Mouse (Mus musculus): Measurements from ENCODE around the gene Spata2. TPM values are rescaled to one million over a fixed set of nuclear protein-coding genes. Genes with fewer than 3 reads are reported as not detected.

Gene Spata2
- polyA plus RNA-seq, 2 experiments from 2014 or later: 10.5 to 20.9 TPM

DNA sequence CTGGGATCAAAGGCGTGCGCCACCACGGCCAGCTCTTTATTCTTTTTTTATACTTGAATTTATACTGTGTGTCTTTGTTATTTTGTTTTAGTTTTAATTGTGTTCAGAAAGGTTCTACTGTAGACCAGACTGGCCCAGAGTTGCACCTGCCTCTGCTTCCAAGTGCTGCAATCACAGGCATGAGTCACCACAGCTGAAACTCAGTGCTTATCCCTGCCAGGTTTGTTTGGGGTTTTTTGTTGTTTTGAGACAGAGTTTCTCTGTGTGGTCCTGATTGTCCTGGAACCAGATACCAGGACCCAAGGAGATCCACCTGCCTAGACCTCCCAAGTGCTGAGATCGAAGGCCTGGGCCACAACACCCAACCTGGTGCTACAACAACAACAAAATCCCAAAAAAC, 15.9 kb upstream of the Spata2 start:
- no peak for ATAC-seq

DNA sequence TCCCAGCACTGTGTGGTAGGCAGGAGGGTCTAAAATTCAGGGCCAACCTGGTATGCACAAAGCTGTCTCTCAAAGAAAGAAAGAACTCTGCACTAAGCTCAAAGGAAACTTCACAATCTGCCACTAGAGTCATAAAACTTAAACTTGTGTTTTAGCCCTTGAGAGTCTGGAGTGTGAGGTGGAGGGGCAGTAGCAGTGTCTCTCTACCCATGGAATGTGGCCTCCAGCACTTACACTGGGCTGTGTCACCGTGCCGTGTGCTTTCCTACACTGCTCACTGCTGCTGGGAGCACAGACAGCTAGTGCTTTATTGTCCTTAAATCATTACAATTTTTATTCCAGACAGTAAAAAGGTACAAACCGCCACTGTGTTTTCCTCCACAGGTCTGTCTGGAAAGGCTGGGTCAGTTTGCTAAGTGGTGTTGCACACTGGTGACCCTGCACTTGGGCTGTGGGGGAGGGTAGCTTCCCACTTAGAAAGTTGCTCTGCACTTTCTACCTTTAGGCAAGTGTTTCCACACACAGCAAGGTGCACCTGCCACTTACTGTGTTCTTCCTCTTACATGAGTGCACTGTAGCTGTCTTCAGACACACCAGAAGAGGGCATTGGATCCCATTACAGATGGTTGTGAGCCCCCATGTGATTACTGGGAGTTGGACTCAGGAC, 15.2 kb upstream of the Spata2 start:
- no peak for ATAC-seq

DNA sequence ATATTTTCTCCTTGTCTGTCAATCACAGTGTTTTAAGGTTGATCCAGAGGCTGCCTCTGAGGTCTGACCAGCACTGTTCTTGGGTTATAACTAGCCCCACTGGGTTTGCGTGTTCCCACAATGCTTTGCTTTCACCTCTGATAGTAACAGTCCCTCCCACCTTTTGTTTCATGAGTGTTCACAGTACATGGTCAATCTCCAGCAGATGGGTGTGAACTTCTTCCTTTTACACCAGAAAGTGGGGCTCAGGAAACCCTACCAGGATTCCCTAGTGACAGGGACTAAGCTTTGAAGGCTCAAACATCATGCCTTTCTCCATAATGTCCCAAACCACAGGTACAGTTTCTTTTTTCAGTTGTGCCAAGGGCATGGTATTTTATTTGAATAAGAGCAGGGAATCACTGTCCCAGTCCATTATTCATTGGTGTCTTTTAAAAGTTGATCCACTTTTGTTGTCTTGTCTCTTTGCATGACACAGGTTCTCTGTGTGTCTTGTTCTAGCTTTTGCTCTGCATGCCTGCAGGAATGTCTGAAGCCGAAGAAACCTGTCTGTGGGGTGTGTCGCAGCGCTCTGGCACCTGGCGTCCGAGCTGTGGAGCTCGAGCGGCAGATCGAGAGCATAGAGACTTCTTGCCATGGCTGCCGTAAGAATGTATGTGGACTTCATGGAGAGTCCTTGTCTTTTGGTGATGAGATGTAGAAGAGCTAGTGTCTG, 14.0 kb upstream of the Spata2 start:
- no peak for ATAC-seq

DNA sequence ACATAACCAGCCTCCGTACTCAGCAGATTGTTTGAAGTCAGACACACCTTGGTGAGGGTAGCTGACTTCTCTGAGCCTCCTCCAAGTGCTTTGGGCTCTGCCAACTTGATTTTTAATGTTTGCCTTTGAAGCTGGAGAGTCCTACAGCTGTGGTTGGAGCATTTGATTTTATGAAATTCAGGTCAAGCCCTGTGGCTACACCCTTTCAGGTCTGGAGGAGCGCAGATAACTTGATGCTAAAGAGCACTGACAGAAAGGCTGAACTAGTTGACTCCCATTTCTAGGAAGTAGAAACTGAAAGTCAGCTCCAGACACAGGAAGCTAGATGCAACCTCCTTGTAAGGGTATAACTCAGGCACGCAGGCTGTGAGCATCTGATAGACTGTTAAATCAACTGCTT, 12.4 kb upstream of the Spata2 start:
- ATAC-seq: peak; percentile 76

DNA sequence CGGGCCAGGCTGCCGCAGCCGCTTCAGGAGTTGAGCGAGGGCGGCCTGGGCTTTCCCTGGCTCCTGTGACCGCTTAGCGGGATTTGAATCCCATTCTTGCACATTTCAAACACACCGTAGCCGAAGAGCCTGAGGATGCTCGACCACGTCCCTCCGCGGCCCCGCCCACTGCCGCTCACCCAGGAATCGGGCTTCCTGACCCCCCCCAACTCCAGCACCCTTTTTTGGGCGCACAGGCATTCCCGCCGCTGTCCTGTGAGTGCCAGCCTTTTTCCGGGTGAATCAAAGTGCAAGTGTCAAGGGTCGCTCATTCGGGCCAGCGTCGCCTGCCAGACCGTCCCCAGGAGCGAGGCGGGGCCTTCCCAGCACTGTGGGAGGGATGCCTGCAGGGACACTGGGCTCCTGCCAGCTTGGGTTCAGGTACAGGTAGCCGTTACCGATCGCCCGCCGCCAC, 11.2 kb upstream of the Spata2 start:
- no peak for ATAC-seq

DNA sequence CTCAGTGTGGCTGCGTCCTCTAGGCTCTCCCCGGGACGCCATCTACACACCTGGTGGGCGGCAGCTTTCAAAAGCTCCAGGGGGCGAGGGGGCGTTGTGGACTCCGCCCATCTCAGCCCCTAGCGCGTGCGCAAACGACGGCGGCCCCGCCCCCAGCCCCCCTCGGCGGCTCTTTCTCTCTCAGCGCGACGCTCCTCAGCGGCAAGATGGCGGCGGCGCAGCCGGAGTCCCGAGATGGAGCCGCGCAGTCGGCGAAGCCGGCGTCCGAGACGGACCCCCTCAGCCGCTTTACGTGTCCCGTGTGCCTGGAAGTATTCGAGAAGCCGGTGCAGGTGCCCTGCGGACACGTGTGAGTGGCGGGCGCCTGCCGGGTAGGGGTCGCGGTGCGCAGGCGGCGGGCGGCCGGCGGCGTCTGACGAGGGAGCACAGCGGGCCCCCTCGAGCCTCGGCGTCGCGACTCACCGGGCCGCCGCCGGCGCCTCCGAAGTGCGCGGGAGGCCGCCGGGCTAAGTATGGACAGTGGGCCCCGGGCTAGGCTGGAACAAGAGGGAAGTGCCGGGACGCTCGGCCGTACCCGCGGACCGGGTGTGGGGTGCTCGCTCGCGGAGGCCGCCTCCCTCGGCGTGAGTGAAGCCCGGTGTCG, 10.7 kb upstream of the Spata2 start:
- ATAC-seq: peak; percentile 65

DNA sequence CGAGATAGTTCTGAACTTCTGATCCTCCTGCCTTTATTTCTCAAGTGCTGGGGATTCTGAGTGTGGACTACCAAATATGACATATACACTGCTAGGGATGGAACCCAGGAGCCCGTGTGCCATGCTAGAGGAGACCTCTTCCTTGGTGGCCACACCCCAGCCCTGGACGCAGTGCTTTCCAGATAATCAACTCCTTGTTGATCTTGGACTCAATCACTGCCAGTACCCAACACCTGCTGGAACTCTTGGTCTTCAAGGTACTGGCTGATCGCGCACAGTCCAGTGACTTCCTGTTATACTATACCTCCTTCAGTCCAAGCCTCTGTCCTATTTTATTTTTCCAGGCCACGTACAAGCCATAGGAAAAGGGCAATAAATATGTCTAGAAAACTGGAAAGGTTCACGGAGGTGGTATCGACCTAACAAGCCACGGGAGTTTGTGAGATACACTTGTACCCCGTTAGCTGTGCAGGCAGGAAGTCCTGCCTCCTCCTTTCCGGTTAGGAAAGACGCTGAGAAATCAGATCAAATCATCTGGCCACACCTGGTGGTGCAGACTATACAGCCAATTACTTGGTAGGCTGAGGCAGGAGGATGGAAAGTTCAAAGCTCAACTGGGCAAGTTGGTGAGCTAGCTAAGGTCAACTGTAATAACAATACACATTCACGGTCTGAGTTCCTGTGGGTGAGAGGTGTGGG, 10.0 kb upstream of the Spata2 start:
- ATAC-seq: peak; percentile 66

DNA sequence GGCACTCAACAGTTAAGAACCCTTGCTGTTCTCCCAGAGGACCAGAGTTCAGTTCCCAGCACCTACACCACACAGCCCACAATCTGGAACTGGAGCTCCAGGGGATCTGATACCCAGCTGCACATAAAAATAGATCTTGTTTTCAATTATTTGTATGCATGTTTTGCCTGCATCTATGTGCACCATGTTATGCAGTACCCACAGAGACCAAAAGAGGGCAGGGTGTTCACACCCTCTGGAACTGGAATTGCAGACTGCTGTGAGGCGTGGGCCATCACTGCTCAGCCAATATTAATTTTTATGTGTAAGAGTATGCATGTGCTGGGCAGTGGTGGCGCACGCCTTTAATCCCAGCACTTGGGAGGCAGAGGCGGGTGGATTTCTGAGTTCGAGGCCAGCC, 4.6 kb upstream of the Spata2 start:
- peak; percentile 25 for ATAC-seq

DNA sequence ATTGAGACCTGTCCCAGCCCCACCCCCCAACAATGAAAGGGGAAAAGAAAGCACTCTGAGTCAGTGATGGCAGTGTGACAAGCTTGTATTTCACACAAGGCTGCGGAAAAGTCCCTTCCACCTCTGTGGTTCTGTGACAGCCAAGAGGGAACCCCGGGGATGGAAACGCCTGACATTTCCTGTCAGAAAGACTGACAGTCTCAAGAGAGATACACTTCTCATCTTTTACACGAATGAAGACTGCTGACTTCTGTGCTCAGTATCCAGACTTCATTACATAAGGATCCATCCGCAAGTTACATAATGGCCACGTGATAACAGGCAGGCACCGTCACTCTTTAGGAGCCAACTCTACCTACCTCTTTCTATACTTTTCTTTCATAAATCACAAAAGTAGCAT, 3.8 kb upstream of the Spata2 start:
- peak; percentile 24 for ATAC-seq

DNA sequence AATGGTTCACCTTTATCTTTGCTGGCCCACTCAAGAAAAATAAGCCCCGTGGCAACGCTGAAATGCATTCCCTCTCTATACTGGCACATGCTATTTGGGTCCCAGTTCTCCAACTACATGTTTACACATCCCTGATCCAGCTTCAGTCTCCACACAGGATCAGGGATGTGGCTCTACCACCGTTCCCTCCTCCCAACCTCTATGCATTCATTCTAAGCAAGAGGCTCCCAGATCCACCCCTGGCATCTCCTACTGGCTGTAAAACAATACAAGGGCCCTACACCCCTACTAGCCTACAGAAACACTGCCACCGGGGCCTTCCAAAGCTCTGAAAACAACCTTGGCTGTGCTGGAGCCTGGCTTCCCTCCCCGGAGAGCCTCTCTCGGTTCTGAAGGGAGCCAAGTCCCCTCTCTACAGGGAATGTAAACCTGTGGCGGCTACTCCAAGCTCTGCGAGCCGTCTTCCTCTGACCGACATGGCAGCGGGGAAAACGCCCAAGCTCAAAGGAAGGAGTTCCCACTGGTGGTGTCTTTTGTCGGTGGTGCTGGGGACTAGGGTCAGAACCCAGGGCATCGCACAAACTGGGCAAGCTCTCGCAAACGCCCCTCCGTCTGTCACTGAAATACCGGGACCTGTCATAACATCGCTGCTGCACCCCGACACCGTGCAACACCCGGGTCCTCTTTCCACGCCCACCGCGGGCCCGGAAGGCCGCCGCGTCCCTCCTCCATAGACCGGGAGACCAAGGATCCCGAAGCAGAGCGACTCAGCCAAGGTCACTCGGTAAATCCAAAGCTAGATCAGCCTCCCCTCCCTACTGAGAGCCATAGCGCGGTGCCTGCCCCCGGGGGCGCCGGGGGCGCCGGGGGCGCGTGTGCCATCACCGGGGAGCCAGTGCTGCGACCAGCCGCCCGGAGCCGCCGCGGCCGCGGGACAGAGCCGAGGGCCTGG, 654 bp downstream of the Spata2 start, which contains the start of gene Rnf114:
Rnf114 (plus strand) TSS at position 889 of the 952 bp plus-strand sequence.
- peak; percentile 32 for ATAC-seq

DNA sequence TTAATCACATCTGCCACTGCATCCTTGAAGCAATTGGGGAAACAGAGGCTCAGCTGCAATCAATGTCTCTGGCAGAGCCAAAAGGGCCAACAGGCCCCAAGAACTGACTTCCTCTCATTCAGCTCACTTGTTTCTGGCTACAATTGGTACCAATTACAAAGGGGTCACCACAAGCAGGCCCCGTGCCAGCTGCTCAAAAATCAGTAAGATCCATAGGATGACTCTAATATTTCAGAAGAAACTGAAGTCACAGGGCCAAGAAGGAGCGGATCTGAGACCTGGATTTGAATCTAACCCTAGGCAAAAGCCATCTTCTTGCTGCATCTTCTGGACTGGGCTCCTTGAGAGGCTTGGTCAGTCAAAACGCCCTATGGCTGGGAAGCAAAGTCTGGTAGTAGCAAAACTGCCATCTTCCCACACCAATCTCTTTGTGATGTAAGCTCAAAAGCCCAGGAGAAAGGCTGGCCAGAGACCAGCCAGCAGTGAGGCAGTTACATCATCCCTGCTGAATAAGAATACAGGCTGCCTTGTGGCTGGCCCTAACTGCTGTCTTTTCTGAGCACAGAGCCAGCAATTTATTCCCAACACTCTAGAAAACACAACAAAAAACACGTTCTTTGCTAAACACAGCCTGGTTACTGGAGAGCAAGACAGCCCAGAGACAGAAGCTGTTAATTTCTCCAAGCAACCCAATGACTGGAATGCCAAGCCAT, 1.7 kb downstream of the Spata2 start:
- ATAC-seq: no peak

DNA sequence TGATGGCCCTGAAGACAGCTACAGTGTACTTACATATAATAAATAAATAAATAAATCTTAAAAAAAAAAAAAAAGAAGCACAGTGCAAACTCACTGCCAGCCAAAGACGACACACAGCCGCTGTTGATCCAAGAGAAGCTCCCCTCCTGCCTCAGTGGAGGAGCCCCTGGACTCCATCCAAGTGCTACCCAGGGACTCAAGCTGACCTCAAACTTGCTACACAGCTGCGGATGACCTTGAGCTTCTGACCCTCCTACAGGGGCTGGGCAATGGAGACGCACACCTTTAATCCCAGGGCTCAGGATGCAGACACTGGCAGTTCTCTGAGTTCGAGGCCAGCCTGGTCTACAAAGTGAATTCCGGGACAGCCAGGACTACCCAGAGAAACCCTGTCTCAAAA, 4.7 kb downstream of the Spata2 start:
- ATAC-seq: no peak

DNA sequence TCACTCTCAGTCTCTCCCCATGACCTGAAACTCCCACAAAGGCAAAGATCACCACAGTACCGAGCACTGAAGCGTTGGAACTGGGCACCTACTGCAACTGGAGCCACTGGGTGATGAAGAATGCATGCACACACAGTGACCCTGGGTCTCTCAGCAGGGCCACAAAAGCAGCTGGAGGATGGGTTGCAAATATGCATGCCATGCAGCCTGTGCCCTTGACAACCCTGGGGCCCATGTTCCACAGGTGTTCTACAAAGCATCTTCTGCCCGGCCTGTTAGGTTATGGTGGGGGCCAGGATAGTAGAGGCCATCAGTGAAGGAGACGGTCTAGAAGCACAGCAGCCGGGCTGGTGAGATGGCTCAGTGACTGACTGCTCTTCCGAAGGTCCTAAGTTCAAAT, 5.1 kb downstream of the Spata2 start:
- no peak for ATAC-seq

DNA sequence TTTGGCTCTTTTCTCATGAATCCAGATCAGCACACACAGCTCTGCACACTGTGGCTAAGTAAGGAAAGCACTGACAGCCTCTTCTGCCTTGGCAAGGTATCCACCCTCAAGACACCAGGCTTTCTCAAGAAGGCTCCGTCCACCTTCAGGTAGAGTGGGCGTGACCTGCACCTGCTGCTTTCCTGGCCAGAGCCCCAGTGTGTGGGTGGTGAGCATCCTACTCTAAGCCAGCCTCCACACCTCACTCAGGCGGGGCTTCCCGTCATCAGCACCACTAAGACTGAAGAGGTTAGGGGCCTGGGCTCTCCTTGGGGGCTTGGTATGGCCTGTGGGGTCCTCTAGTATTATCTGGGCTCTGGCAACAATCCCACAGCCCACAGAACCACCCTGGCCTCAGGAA, 6.1 kb downstream of the Spata2 start:
- ATAC-seq: no peak

DNA sequence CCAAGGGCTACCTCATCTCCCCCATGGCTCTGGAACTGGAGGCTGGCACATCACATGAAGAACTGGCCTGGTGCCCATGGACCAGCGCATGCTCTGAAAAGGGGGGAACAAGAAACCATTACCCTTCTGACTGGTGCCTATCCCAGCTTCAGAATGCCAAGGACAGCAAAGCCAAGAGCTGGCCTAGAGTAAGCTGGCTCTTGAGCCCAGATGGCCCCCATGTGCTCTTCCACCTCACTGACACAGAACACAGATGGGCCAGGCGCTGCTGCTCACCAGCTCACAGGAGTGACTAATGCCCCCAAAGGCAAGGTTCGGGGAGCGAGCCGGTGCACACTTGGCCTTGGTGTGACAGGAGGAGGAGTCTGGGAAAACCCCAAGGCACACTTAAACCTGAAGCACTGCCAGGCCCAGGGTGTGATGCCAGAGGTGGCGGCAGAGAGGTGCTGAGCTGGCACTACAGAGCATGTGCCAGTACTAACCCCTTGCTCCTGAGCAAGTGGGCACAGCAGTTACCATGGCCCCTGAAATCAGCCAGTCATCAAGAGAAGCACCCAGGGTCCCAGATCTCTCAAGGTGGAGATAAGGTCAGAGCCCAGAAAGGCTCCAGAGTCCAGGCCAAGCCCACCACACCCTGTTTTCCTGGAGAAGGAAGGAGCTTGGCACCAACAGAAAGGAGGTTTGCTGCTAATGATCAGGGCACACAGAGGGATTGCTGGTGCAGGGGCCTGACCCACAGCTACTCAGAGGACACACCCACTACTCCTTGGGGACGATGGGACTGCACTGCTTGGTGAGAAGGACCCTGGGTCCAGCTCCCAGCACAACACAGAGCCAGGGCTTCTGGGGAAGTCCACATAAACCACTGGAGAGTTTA, 6.9 kb downstream of the Spata2 start:
- ATAC-seq: peak; percentile 45

DNA sequence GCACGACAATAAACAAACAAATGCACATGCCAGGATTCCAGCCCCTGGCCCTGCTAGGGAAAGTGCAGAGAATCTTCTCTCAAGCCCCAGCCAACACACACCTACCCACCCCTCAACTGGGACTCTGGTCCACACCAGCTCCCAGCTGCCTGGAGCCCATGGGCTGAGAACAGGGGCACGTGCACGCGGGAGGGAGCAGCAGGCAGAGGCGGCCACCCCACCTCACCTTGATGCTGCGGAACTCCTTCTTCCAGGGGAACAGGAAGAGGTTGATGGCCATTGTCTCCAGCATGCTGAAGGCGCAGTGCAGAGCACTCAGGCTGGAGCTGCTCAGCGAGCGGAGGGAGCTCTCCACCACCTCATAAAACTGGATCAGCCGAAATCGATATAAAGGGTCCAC, 7.8 kb downstream of the Spata2 start:
- no peak for ATAC-seq

DNA sequence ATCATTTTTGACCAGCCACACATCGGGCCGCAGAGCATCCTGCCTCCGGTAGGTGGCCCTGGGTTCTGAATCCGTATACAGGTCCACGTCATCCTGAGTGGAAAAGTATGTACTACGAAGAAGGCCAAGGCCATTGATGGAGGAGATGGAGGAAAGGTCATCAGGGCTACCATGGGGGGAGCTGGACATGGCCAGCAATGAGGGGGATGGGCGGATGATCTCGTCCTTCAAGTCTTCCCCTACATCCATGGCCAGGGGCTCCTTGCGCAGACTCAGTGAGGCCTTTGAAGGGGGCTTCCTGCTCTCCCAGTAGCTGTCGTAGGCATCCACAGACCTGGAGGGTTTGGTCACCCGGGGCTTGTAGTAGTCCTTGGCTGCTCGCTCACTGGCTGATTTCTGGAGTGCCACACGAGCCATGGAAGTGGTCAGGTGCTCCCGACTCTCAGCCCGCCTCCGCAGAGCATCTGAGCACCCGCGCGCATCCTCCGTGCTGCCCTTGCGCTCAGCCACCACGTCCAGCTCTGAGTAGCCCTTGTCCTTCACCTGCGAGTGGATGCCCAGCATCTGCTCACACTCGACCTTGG, 8.8 kb downstream of the Spata2 start:
- no peak for ATAC-seq

DNA sequence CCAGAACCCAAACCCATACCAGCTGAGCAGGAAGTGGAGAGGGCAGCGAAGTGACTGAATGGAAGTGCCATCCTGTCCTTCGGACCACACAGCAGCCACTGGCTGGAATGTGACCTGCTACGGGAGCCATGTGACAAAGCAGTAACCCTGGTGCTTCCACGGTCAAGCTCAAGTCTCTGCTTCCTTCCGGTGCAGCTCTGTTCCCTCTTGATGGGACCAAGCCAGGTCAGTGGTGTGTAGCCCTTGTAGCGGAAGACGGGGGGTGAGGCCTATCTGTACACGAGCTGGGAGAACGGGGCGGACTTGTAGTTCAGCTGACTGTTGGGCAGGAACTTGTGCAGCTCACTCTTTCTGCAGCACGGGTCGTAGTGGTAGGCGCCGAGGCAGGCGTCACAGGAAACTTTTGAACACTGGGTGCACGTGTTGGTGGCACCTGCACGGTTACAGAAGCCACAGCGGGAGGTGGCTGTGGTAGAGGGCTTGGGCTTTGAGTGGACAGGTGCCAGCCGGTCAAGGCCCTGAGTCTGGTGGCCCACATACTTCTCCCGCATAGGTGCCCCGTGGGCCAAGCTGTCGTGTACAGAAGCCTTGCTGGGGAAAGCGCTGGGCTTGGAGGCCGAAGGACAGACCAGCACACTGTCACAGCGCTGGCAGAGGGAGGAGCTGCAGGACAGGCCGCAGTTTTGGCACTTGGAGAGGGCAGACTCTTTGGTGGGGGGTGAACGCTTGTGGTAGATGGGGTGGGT, 9.4 kb downstream of the Spata2 start:
- no peak for ATAC-seq

DNA sequence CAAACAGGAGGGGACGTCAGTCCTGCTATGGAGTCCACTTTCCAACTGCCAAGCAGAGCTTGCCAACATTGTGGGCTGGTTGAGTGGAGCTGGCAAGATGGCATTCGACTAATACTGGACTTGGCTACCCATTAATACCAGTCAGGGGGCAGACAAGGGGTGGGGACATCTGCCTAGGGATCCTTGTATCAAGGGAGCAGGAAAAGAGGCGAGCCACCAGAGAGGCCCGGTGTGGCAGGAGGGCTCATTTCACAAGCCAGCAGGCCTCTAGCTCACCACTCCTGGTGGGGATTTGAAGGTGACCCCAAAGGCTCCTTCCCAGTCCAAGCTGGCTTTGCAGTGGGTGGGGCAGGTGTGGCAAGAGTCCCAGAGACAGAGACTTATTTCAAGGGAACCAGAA, 10.0 kb downstream of the Spata2 start:
- ATAC-seq: no peak
